Mouse (Mus musculus): ENCODE results near the gene Psma3.

Gene Psma3

GRCm38 (mm10) chr12:70974441-70975266, at the start of gene Psma3:
TSS of gene Psma3 (plus strand) at chr12:70974621.
- peak; percentile 98 for DNase-seq (ENCODE audit: low read depth, low spot score)

- no peak for DNase-seq (ENCODE audit: low read depth, low spot score)
Observed at GRCm38 (mm10) chr12:70929781-70930180, 44.6 kb upstream of the Psma3 start.

GRCm38 (mm10) chr12:70937150-70937549, 37.3 kb upstream of the Psma3 start:
- DNase-seq (ENCODE audit: low read depth, low spot score): no peak

GRCm38 (mm10) chr12:70937571-70938384, 36.6 kb upstream of the Psma3 start, which contains the start of gene Actr10:
TSS of gene Actr10 (plus strand) at chr12:70937857.
- DNase-seq (ENCODE audit: low read depth, low spot score): peak; percentile 93

DNA sequence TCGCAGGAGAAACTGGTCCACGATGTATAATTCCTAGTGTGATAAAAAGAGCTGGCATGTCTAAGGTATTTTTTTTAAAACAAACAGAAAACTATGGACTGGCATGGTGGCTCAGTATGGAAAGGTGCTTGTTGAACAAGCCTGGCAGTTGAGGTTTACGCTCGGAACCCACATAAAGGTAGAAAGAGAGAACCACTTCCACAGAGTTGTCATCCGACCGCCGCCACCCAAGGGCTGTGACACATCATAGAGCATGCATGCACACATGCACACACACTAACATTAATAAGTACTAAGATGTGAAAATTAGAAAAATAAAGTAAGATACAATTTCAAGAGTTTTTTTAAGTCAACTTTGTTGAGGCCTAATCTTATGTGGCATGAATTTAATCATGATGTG, 33.6 kb upstream of the Psma3 start:
- DNase-seq (ENCODE audit: low read depth, low spot score): peak; percentile 79

DNA sequence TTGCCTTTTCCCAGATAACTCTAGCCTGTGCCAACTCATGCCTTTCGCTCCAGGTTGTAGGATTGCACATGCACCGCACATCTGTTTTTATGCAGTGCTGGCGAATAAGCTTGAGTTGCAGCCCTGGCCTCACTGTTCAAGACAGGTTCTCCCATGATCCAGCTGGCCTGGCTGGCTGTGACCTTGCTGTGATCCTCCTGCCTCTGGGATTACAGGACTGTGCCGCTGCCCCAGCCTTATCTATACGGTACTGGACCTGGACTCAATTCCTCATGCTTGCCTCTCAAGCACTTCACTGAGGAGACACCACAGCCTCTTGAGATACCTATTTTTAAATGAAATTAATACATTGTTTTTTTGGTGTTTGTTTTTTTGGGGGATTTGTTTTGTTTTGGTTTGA, 30.2 kb upstream of the Psma3 start:
- no peak for DNase-seq (ENCODE audit: low read depth, low spot score)

GRCm38 (mm10) chr12:70946585-70947256, 27.7 kb upstream of the Psma3 start:
- peak; percentile 54 for DNase-seq (ENCODE audit: low read depth, low spot score)

DNA sequence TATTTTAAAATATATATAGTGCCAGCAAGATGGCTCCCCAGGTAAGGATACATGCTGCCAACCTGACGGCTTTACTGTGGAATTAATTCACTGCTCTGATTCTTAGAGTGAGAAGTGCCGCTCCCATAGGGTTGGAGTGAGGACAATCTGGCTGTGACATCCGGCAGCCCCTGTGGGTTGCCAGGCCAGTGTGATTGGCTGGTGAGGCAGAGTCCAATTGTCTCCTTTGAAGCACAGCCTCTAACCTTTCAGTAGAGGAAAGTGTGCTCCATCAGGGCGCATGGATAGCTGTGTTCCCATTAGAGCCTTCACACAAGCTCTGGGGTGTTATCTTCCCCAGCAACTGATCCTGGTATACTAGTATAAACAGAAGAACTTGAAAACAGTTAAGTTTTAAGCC, 15.8 kb upstream of the Psma3 start:
- no peak for DNase-seq (ENCODE audit: low read depth, low spot score)

DNA sequence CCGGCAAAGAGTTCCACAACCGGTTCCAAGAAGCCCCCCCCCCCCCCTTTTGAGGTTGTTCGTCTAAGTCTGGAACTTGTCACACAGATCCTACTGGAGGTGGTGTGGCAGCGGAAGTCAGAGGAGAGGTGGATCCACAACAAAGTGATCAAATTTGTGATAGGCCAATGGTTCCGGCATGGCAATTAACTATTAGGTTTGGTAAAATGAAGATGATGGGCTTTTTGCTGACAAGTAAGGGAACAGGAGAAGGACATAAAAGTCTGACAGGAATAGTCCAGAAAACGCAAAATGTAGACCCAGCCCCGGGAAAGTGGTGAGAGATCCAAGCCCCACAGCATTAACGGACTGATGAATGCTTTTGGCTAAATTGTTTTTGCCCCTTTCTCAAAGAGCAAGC, 6.8 kb upstream of the Psma3 start:
- DNase-seq (ENCODE audit: low read depth, low spot score): no peak

GRCm38 (mm10) chr12:70968141-70968790, 6.2 kb upstream of the Psma3 start:
- peak; percentile 93 for DNase-seq (ENCODE audit: low read depth, low spot score)

DNA sequence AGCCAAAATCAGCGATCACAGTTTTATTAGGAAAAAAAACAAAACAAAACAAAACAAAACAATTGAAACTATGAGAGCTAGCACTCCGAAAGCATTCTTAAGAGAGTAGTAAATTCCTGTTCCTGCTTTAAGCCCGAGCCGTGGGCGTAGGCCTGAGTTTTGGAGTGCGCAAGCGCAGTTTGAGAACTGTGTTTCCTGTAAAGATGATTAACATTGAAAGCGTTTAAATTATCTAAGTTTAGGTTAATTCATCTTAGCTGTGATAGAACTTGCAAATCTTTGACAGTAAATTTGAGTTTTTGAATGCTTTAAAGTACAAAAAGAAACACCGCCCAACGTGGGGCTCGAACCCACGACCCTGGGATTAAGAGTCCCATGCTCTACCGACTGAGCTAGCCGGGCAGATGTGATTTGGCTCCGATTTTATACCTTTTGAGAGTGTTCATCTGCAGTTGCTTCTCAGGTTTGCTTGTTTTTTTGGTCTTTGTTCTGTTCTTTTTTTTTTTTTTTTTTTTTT, 5.6 kb upstream of the Psma3 start:
- peak; percentile 94 for DNase-seq (ENCODE audit: low read depth, low spot score)

GRCm38 (mm10) chr12:70969485-70970184, 4.8 kb upstream of the Psma3 start:
- DNase-seq (ENCODE audit: low read depth, low spot score): peak; percentile 89

DNA sequence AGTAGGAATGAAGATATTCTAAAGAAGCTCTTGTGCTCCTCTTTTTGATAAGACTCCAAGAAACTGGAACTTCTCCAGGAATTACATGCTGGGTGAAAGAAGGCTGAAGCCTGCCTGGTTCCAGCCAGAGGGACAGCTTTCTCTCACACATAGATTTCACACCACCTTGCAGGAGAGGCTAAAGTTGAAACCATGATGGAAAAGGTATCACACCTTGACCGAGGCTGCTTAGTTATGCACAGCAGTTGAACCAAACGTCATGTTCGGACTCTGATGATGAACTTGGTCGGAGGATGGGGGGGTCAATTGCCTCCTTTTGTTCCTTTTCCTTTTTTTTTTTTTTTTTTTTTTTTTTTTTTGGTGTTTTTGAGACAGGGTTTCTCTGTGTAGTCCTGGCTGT, 590 bp upstream of the Psma3 start:
- peak; percentile 27 for DNase-seq (ENCODE audit: low read depth, low spot score)

DNA sequence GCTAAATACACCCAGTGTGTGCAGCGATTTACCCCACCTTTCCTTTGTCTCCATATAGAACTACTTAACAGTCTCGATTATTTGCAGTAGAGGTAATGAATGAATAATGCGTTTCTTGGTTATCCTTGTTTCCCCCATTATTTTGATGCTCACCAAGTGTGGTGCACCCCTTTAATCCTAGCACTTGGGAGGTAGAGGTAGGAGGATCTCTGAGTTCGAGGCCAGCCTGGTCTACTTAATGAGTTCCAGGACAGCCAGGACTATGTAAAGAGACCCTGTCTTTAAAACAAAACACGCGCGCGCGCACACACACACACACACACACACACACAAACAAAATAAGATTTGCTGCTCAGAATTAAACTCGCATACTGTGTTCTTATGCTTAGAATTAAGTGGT, 985 bp downstream of the Psma3 start:
- peak; percentile 19 for DNase-seq (ENCODE audit: low read depth, low spot score)

DNA sequence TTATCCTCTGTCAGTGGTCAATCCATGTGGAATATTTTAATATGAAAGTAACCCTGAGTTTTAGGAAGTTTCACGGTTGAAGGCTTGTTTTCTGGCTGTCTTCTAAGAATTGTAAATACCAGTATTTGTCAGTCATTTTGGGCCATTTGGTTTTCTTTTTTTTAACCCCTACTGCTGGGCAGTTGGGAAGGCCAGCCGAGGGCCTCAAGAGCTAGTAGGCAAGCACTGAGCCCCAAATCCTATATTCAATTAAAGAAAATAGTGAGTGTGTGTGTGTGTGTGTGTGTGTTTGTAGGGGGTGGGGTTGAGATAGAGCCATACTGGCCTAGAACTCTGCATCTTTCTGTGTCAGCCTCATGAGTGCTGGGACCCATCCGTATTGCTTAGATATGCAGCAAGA, 1.5 kb downstream of the Psma3 start:
- no peak for DNase-seq (ENCODE audit: low read depth, low spot score)

GRCm38 (mm10) chr12:70978345-70978744, 3.9 kb downstream of the Psma3 start:
- DNase-seq (ENCODE audit: low read depth, low spot score): no peak

- no peak for DNase-seq (ENCODE audit: low read depth, low spot score)
Observed at GRCm38 (mm10) chr12:70984855-70985550, 10.6 kb downstream of the Psma3 start.

DNA sequence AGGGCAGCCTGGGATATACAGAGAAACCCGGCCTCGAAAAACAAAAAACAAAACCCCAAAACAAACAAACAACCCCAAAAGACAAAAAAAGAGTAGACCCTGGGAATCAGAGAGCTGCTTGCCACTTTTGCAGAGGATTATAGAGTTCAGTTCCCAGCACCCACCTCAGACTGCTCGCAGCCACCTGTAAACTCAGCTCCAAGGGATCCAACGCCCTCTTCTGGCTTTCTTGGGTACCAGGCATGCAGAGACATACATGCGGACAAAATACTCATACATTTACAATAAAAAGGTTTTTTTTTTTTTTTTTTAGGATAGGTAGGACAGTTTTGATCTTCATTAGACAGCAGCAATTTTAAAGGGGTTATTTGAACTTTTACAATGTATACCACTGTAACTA, 22.8 kb downstream of the Psma3 start:
- DNase-seq (ENCODE audit: low read depth, low spot score): no peak

DNA sequence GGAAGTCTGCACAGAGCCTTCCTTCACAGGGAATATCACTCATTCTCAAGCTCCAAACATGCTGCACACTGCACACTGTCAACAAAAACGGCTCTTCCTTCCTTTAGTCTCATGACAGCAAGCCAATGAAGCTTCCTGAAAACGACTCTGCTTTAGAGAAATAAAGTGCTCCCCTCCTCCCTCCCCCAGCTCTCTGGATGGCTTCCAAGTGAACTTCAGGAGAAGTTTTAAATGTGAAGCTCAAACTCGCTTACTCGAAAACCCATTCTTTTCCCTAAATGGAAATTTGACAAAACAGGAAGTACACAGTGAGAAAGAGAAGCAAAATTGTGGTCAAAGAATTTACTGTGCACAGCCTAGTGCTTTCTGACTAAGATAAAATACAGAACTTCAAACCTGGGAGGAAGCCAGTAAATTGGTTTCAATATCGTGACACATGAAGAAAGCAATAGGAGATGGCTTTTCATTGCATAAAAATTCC, 25.0 kb downstream of the Psma3 start:
- DNase-seq (ENCODE audit: low read depth, low spot score): peak; percentile 79

GRCm38 (mm10) chr12:71000344-71000743, 25.9 kb downstream of the Psma3 start:
- no peak for DNase-seq (ENCODE audit: low read depth, low spot score)
